Mouse (Mus musculus): ENCODE results near the gene Ypel5.

The Ypel5 gene

GRCm38 (mm10) chr17:72836158-72837115 lies at the start of gene Ypel5:
TSS of gene Ypel5 (plus strand) at chr17:72836453.
- peak; percentile 100 for DNase-seq

GRCm38 (mm10) chr17:72787886-72788436 lies 48.3 kb upstream of the Ypel5 start:
- DNase-seq: no peak

GRCm38 (mm10) chr17:72793278-72793677 lies 43.0 kb upstream of the Ypel5 start:
- DNase-seq: no peak

DNA sequence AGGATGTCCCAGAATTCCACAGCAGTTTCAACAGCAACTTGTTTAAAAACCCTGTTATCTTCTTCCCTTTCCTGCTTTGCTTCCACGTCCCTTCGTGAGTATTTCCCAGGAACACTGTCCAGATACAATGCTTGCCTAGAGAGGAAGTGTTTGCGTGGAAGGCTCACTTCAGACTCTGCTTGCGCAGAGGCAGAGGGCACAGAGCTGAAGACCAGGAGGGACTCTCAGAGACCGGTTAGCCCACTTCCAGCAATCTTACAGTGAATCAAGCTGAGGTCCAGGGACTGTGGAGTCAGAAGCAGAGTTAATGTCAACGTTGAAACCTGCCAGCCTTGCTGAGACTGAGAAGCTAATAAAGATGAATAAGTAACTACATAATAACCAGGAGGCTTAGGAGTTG lies 41.6 kb upstream of the Ypel5 start:
- peak; percentile 76 for DNase-seq

DNA sequence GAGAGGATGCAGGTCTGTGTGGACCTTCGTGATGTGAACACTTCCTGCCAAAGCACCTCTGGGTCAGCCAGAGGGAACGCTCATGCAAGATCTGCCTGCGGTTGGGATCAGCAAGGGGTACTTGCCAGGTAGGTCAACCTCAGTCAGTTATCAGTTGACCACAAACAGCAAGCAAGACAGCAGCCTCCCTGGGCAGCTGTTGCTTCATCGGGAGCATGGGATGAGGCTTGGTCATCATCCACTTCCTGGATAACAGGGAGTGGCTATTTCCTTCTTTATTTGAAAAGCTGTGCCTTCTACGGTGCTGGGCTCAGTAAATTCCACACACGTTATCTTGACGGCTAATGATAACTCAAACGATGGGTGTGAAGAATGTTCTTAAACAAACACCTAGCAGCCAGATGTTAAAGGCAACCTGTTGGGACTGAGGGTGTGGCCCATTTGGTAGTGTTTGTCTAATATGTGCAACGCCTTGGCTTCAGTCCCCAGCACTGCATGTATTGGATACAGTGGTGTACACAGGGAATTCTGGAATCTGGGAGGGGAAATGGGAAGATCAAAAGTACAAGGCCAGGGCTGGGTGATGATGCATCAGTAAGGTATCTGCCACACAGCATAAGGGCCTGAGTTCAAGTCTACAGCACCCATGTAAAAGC lies 40.7 kb upstream of the Ypel5 start:
- peak; percentile 85 for DNase-seq

DNA sequence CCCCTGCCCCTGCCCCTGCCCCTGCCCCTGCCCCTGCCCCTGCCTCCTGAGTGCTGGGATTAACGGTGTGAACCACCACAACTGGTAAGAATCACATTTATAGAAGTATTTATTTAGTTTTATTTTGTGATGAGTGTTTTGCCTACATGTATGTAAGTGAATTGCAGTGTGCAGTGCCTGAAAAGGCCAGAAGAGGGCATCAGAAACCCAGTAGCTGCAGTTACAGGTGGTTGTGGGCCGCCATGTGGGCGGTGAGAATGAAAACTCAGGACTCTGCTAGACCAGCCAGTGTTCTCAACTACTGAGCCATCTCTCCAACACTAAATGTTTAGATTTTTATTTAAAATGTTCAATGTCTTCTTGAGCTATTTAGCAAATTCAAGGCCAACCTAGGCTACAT lies 39.7 kb upstream of the Ypel5 start:
- DNase-seq: peak; percentile 74

DNA sequence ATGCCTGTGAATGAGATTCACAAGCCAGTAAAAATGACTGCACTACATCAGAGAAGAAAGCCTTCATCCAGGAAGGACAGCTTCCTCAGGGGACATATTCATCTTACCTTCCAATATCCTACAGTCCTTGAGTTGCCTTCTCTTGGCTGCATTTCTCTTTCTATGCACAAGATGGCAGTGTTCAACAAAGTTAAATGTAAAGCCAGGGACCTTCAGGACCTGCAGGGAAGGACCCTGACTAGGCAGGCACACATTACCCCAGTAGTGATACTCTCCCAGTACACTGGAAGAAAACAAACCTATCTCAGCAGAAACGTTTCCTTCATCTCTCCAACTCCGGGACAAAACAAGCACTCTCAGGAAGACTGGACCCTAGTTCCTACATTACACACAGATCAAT lies 38.4 kb upstream of the Ypel5 start:
- DNase-seq: no peak

- peak; percentile 80 for DNase-seq
Measured at GRCm38 (mm10) chr17:72809942-72810654, 26.2 kb upstream of the Ypel5 start.

DNA sequence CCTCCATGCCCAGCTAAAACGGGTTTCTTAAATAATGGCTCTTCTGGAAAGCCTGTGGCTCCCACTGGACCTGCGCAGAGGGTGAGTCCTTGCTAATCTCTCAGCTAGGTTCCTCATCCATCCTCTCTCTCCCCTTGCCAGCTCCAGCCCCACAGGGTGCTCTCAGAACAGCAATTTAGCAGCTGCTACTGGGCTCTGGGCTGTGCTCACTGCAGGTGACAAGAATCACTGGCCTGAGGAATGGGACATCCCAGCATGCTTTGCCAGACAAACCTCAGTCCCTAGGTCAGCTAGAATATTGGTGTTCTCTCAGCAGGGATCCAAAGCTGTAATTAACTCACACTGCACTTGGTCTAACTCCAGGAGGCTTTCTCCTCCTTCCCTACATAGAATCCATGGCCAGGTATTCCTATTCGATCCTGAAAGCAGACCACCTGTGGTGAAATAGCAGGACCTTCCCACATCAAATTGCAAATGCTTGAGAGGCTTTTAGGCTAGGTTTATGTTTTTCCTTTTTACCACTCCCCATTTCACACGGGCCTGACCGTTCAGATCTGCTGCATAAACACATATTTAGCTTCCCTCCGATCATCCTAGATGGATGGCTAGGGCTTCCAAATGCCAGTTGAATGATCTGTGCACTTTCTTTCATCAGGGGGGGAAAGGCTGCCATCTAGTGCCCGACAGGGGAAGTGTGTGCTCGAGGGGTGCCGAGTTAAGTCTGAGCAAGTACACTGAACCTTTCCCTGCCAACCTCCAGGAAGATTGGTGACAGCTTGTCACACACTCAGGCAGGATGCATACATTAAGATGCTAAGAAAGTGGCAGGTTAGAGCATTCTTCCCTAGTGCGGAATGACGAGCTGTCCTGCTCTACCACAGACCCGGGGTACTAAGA lies 22.6 kb upstream of the Ypel5 start:
- peak; percentile 92 for DNase-seq

DNA sequence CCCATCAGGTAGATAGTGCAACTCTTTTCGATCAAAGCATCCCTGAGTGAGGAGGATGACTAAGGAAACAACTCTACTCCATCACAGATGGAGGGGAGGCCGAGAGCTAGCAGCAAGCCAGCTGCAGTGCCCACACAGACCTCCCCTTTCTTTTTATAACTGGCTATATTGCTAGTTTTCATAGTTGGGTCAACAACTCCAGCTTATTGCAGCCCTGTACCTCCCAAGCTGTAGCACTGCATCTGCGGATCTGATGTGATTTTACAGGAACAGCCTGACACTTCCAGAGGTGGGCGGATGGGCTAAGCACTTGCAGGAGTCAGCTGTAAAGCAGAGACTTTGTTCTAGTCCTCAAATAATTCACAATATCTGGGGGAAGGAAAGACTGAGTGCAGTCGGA lies 18.7 kb upstream of the Ypel5 start:
- DNase-seq: peak; percentile 43

GRCm38 (mm10) chr17:72819714-72820113 lies 16.5 kb upstream of the Ypel5 start:
- peak; percentile 22 for DNase-seq

DNA sequence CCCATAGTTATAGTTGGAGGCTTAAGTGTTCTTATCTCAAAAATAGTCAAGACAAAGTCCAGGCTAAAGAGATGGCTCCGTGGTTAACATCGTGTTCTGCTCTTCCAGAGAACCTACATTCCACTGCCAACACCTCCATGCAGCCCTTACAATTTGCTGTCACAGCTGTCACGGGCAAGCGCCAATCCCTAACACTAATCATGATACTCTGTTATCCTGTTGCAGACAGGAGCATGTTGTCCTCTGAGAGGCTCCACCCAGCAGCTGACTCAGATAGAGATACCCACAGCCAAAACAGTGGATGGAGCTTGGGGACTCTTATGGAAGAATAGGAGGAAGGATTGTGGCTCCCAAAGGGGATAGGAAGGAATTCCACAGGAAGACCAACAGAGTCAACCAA lies 15.8 kb upstream of the Ypel5 start:
- peak; percentile 92 for DNase-seq

DNA sequence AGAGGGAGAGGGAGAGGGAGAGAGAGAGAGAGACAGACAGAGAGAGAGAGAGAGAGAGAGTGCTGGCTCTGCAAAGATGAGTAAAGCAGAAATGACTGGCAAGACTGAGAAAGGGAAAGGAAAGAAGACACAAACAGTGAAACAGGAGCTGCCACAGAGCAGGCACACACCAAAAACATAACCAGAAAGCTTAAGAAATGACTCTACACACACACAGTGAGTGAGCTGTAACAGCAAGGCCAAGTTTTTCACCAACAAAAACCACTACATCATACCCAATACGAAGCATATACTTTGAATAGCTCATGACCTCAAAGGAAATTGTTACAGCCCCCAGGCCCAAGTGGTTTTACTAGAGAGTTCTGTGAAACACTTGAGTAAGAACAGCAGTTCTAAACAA lies 14.3 kb upstream of the Ypel5 start:
- peak; percentile 8 for DNase-seq

DNA sequence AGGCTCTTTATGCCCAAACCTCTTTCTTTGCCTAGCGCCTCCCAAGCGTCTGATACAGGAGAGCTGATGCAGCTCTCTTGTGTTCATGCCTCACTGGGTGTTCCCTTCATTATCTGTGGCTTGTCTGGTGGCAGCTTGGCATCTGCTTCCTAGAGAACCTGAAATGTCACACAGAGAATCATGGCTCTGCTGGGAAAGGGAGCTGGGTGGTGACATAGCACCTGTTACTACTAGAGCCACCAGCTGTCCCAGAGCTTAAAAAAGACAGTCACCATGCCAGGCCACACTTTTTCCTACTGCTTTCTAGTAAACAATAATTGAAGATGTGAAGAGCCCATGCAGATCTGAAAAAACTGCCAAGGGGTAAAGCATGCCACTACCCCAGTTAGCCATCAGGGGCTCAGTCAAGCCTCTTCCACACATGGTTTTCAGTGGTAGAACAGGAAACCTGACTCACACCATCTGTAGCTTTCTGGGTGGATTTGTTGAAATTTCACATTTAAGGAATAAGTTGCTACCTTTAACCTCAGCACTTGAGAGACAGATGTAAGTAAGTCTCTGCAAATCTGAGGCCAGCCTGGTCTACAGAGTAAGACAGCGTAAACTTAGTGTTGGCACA lies 9.2 kb upstream of the Ypel5 start:
- peak; percentile 73 for DNase-seq

GRCm38 (mm10) chr17:72828027-72828678 lies 8.1 kb upstream of the Ypel5 start:
- peak; percentile 41 for DNase-seq

DNA sequence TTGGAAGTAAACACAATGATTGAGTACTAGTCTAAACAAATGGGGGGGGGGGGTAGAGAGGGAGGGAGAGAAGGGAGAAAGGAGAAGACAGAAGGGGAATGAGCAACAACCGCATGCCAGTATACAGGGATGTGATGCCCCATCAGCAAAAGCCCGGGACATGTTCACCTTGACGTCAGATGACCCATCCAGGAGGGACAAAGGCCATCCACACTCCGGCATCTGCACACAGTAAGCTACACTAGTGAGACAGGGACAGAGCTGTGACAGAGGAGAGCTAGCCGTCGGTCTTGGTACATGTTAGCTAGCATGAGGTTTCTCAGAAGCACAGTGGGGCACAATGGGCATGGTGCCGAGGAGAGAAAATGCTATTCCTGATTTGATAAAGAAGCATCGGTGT lies 7.6 kb upstream of the Ypel5 start:
- DNase-seq: peak; percentile 88

- peak; percentile 100 for DNase-seq
Measured at GRCm38 (mm10) chr17:72837140-72837712, 973 bp downstream of the Ypel5 start.

DNA sequence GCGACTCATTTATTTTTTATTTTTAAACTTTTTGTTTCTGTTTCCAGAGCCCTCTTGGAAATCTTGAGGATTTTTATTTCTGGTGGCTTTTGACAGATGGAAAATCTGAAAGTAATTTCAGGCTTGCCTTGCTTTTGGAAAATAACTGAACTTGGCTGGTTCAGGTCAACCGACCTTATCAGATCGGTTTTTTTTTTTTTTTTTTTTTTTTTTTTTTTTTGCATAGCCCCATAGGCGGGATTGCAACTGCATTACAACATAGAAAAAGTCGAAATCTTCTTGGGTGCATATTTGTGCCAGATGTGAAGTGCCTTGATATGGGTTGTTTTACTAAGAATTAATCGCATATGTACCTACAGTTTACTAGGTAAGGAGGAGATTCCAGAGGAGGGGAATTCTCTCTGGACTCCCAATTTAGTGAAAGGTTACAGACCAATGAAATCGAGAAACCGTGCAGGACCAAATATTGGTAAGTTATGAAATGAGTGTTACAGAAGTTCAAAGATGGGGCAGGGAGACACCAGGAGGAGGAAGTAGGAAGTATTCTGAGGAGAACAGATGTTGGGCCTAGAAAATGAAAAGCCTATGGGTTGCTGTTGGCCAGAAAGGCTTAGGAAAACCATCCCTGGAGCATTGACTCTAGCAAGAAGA lies 1.7 kb downstream of the Ypel5 start:
- DNase-seq: peak; percentile 89

- DNase-seq: no peak
Measured at GRCm38 (mm10) chr17:72839000-72839399, 2.7 kb downstream of the Ypel5 start.

DNA sequence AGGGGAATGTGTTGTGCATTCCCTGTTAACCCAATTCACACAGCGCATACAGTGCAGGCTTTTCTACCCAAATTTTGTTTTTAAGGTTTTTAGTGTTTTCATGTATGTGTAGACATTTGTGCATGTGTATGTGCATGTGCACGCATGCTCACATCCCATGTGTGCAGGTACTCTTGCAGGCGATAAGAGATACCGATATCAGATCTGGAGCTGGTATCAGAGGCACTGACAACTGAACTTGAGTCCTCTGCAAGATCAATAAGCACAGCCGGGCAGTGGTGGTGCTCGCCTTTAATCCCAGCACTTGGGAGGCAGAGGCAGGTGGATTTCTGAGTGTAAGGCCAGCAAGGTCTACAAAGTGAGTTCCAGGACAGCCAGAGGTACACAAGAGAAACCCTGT lies 8.1 kb downstream of the Ypel5 start:
- DNase-seq: peak; percentile 66

Data from heart, adult 11 months (tissue).